Mouse (Mus musculus) T-helper 1 cell (primary cell): ENCODE results near the gene Olfr1496.

ENCODE experiments used
- in situ Hi-C: fragments of 300-600 bp; cut with MboI, MseI; formaldehyde crosslinking; loops from one replicate; pipeline ENCODE4 v1.15.1; 2025; ENCODE audit warnings: high pct_unique_total_duplicates

The Olfr1496 gene

DNA sequence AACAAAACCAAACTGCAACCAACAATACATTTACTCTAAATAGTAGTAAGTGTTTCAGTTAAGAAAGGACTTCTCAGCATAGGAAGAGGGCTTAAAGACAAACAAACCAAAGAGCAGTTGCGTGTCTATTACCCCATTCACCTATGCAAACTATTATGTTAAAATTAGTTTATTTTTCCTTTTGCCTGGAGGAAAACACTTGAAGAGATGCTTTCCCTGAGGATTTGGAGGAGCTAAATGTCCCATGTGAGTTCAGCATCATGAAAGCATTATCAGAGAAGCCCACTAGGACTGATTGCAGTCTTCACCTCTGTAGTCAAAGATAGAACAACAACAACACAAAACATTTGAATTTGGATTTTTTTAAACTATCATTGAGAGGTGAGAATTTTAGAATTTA lies at the start of gene Olfr1496:
Gene Olfr1496 (plus strand): TSS at position 301 of the 400 bp plus-strand sequence.
- in situ Hi-C loops: no loop called here

- in situ Hi-C loops: no loop called here
Observed at GRCm38 (mm10) chr19:13739428-13739827, 38.2 kb upstream of the Olfr1496 start, which contains the start of gene Olfr1494. Gene Olfr1494, plus strand, starts transcription at chr19:13739728.

DNA sequence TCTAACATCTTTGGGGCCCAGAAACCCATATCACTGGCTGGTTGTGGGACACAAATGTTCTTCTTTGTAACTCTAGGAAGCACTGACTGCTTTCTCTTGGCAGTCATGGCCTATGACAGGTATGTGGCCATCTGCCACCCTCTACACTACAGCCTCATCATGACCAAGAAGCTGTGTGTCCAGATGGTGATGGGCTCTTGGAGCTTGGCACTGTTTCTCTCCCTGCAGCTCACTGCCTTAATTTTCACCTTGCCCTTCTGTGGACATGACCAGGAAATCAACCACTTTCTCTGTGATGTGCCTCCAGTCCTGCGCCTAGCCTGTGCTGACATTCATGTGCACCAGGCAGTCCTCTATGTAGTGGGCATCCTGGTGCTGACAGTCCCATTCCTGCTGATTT lies 28.3 kb upstream of the Olfr1496 start:
- in situ Hi-C loops: no loop called here

DNA sequence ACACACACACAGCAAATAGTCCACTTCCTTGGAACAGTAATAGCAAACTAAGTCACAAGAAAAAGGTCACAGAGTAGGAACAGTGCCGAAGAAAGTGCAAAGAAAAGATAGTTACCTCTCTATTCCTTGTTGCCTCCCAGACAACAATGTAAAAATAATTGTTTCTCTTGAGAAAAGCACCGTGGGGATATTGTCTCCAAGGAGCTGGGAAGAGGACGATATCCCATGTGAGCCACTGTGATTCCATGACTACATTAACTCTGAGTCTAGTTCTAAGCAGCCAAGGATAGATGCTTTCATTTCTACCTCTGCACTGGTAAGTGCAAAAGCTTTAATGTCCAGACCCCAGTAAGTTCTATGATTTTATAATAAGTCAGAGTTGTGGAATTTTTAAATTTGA lies 13.4 kb upstream of the Olfr1496 start, which contains the start of gene Olfr1495:
Gene Olfr1495 (plus strand): TSS at position 301 of the 400 bp plus-strand sequence.
- in situ Hi-C loops: no loop called here

GRCm38 (mm10) chr19:13768565-13769276 lies 9.0 kb upstream of the Olfr1496 start:
- in situ Hi-C loops: no loop called here

- in situ Hi-C loops: no loop called here
Observed at GRCm38 (mm10) chr19:13798102-13798501, 20.4 kb downstream of the Olfr1496 start, which contains the start of gene Olfr1497. Gene Olfr1497, minus strand, starts transcription at chr19:13798202.

DNA sequence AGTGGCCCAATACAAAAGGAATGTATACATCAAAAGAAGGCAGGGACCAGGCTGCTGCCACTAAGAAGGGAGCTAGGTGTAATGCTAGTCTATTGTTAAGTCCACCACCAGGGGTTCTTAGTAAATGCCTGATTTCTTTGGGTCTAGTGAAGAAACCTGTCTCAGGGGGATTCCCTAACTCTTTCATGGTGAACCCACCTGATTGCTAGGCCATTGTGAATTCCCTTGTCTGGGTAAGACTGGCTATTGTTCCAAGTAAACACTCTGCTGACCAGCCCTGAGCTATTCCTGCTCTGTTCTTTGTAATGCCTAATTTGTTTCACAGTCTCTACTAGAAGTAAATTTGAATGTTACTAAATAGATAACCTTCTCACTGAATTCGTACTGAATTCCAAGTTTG lies 27.8 kb downstream of the Olfr1496 start:
- in situ Hi-C loops: loop anchor here (25.0 kb wide), 2 partner anchors 1118 to 1268 kb away; partner anchors contain the start of genes Fam111a, Keg1 and Olfr1443

- in situ Hi-C loops: loop anchor here (25.0 kb wide), 2 partner anchors 1126 to 1276 kb away; partner anchors contain the start of genes Fam111a, Keg1 and Olfr1443
Observed at GRCm38 (mm10) chr19:13812823-13813222, 35.1 kb downstream of the Olfr1496 start.

DNA sequence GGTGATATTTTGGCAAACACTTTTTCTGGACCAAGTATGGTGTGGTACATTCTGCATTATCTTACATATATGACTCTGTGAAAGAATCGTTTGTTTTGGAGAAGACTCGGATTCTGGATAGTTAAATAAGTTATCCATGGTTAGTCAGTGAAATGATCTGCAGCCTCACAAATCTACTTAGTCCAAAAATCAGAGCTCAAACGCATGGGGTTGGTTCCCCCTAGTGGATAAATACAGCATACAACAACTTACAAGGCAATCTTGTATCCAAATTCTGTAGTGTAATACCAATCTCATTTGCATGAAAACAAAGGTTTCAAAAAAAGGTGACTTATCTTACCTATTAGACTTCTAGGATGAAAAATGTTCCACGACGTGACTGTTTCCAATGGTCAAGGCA lies 41.1 kb downstream of the Olfr1496 start:
- in situ Hi-C loops: loop anchor here (25.0 kb wide), 2 partner anchors 1132 to 1282 kb away; partner anchors contain the start of genes Fam111a, Keg1 and Olfr1443

DNA sequence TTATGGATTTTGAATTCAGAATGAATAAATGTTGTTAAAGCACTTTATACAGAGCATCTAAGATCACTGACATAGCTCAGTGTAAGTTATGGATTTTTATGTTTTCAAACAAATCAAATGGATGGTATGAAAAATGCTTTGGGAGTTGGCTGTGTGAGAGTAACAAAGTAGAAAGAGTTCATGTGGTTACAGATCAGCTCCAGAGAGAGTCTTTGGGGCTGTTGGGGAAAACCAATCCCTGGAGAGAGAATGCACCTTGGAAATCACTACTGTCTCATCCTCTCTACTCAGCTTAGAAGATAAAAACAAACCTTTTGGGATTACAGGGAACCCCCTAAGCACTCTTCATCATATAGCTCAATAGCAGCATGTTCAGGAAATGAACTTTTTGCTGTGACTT lies 41.7 kb downstream of the Olfr1496 start, which contains the start of gene Olfr1499:
Gene Olfr1499 (minus strand): TSS at position 101 of the 400 bp plus-strand sequence.
- in situ Hi-C loops: loop anchor here (25.0 kb wide), 2 partner anchors 1132 to 1282 kb away; partner anchors contain the start of genes Fam111a, Keg1 and Olfr1443

DNA sequence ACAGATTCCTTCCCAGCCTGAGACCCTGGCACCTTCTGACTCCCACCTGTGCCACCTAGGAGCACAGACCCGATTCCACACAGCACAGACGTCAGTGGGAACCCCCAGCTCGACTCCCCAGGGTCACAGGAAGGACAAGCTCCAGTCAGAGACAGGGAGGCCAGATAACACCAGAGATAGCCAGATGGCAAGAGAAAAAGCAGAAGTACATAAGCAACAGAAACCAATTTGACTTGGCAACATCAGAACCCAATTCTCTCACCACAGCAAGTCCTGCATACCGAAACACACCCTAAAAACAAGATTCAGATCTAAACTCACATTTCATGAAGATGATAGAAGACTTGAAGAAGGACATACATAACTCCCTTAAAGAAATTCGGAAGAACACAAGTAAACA lies 43.2 kb downstream of the Olfr1496 start:
- in situ Hi-C loops: loop anchor here (25.0 kb wide), 2 partner anchors 1134 to 1284 kb away; partner anchors contain the start of genes Fam111a, Keg1 and Olfr1443

DNA sequence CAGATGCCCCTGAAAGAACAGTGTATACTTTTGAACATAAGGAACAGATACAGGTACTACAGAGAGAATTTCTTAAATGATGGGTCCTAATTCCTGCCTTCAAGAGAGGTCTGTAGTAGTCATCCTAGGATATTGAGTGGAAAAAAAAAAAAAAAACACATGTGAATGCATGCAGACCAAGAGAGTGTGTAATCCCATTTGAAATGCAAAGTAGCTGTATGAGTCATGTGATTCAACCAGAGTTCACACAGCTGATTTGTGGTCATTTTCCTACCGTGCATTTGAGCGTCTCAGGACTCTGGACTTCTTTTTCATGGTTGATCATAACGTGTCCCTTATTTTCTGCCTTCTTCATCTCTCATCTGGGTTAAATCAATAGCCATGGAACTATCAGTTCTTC lies 50.8 kb downstream of the Olfr1496 start:
- in situ Hi-C loops: no loop called here

DNA sequence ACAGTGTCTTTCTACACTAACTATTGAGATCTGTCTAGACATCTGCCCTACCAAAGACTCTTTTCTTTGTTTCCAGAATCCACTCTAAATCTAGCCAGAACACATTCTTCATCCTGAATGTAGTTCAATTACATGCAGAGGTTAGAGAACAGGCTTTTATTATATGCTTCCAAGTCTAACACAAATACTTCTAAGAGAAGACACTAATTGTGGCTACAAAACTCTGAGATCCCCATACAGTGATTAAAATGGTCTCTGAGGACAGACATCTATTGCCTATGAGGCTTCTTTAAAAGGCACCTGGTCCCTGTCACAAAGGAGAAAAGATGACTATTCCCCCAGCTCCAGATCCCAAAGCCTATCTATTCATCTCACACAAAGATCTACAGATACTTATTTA lies 52.7 kb downstream of the Olfr1496 start, which contains the start of gene Olfr1500:
Gene Olfr1500 (minus strand): TSS at position 101 of the 400 bp plus-strand sequence.
- in situ Hi-C loops: no loop called here
